Mouse (Mus musculus) midbrain, embryonic 15.5 days (tissue): ENCODE data around the gene Tlr9. TPM values are rescaled to one million over a fixed set of nuclear protein-coding genes. Genes with fewer than 3 reads are reported as not detected.

Experiments
- ATAC-seq: fragments of 200-750 bp; cut with Nextera tagmentation; replicated peaks from 2 replicates; pipeline ENCODE4 v1.8.0; 2017; ENCODE audit warnings: moderate TSS enrichment
- H3K27ac ChIP-seq: fragments of 300-500 bp; sonication (generic); 2 replicates; pipeline ENCODE4 v1.5.1; 2015; ENCODE audit warnings: mild to moderate bottlenecking, inconsistent platforms
- H3K27me3 ChIP-seq: fragments of 300-500 bp; sonication (generic); replicated peaks from 2 replicates; pipeline ENCODE4 v1.6.1; 2015; ENCODE audit warnings: inconsistent platforms
- H3K36me3 ChIP-seq: fragments of 300-500 bp; sonication (generic); replicated peaks from 2 replicates; pipeline ENCODE4 v1.6.1; 2015; ENCODE audit warnings: inconsistent platforms
- H3K4me1 ChIP-seq: fragments of 300-500 bp; sonication (generic); 2 replicates; pipeline ENCODE4 v1.6.1; 2015; ENCODE audit warnings: inconsistent platforms
- H3K4me2 ChIP-seq: fragments of 300-500 bp; sonication (generic); 2 replicates; pipeline ENCODE4 v1.6.1; 2015; ENCODE audit warnings: inconsistent platforms, mild to moderate bottlenecking, moderate library complexity
- H3K4me3 ChIP-seq: fragments of 300-500 bp; sonication (generic); 2 replicates; pipeline ENCODE4 v1.5.1; 2015; ENCODE audit warnings: mild to moderate bottlenecking, inconsistent platforms
- H3K9ac ChIP-seq: fragments of 300-500 bp; sonication (generic); 2 replicates; pipeline ENCODE4 v1.6.1; 2015; ENCODE audit warnings: mild to moderate bottlenecking, inconsistent platforms
- H3K9me3 ChIP-seq: fragments of 300-500 bp; sonication (generic); 2 replicates; pipeline ENCODE4 v1.6.1; 2016; ENCODE audit warnings: inconsistent platforms
- WGBS: fragments of 180-500 bp; shearing (Covaris S2); methylation state at CpG from one replicate; pipeline ENCODE4 v1.1.7; 2015; ENCODE audit warnings: mixed read lengths; 5-methylcytosine and 5-hydroxymethylcytosine counted together
- polyA plus RNA-seq: library from polyadenylated mRNA; unstranded; fragments of >200 nt; fragmentation: Nextera tagmentation; extraction: Ambion mirVana; gene quantifications from 2 replicates; pipeline ENCODE4 v1.2.1, GENCODE M21; 2015

Gene Tlr9
- polyA plus RNA-seq, 1 experiment from 2014 or later = 0.05 TPM

GRCm38 (mm10) chr9:106193930-106194807 is 28.2 kb upstream of the Tlr9 start:
- H3K4me3 ChIP-seq = no peak overlapping the region
- peaks cover 24% of the 10 kb centered on the region for H3K4me1 ChIP-seq
- H3K4me2 ChIP-seq = no peak overlapping the region
- H3K27ac ChIP-seq = no peak overlapping the region
- no peak for ATAC-seq
- no peaks in the 10 kb centered on the region for H3K27me3 ChIP-seq
- H3K9ac ChIP-seq = no peak overlapping the region
- 93% methylated on average over 8 of the region's 8 CpGs for WGBS
- H3K9me3 ChIP-seq = no peaks in the 10 kb centered on the region
- peaks cover 19% of the 10 kb centered on the region for H3K36me3 ChIP-seq

DNA sequence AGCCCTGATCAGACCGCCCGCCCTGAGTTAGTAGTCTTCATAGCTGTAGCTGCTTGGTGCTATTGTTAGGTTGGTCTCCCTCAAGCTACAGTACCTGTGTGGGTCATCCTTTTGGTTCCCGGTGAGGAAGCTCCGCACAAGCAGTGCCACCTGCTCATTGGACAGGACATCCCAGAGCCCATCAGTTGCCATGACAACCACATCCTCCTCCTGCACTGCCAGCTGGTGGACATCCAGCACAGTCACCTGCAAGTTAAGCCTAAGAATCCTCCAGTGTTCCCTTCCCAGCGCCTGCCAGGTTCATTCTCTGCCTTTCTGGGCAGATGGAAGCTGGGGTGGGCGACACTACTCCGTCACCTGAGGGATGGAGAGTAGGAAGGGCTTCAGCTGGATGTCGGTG is 26.7 kb upstream of the Tlr9 start:
- Histone ChIP-seq H3K27me3 (0 out of 2 replicates have a peak, but pooled peaks cover 5% of the 10 kb centered on the region), H3K4me3 (no peak overlapping the region), H3K9me3 (no peaks in the 10 kb centered on the region), H3K27ac (peak overlapping the region; percentile 54), H3K4me1 (peaks cover 30% of the 10 kb centered on the region), H3K36me3 (peaks cover 4% of the 10 kb centered on the region; the same call in 1 of the 2 replicates), H3K9ac (no peak overlapping the region), H3K4me2 (0 out of 2 replicates have a peak overlapping the region, but pooled peaks have one; percentile 0)
- peak; percentile 60 for ATAC-seq
- WGBS = 61% methylated on average over 8 of the region's 8 CpGs

DNA sequence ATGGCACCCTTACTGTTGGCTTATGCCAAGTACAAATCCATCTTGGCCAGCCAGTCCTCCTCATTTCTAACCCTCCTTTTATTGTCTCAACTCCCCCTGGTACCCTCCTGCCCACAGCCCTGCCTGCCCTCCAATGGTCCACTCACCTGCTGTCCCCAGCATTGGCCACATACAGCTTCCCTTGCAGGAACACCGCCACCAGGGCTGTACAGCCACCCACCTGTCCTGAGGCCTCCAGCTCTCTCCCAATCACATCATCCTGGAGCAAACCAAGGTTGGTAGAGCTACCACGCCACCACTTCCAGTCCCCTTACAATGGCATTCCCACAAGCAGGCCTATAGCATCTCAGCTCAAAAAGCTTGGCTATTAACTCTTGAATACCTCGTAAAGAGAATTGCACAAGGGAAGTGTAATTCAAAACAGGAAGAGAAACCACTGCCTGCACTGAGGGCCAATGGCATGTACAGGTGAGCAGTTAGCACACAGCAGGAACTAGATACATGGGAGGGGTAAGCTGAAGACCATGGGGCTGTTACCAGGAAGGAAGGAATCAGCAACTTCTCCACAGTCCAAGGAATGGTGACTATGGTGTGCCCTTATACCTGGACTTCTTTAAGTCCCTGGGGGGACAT is 25.2 kb upstream of the Tlr9 start:
- no peak overlapping the region for H3K27ac ChIP-seq
- ATAC-seq = no peak
- H3K9me3 ChIP-seq = no peaks in the 10 kb centered on the region
- H3K36me3 ChIP-seq = no peaks in the 10 kb centered on the region
- peaks cover 31% of the 10 kb centered on the region for H3K4me1 ChIP-seq
- WGBS = 93% methylated on average over 3 of the region's 3 CpGs
- 0 out of 2 replicates have a peak, but pooled peaks cover 5% of the 10 kb centered on the region for H3K27me3 ChIP-seq
- H3K4me3 ChIP-seq = no peak overlapping the region
- no peak overlapping the region for H3K4me2 ChIP-seq
- no peak overlapping the region for H3K9ac ChIP-seq

GRCm38 (mm10) chr9:106197732-106198131 is 24.7 kb upstream of the Tlr9 start:
- Histone ChIP-seq H3K36me3 (no peaks in the 10 kb centered on the region), H3K4me1 (peaks cover 34% of the 10 kb centered on the region), H3K4me3 (no peak overlapping the region), H3K9ac (no peak overlapping the region), H3K27ac (no peak overlapping the region), H3K4me2 (no peak overlapping the region), H3K27me3 (0 out of 2 replicates have a peak, but pooled peaks cover 5% of the 10 kb centered on the region), H3K9me3 (no peaks in the 10 kb centered on the region)
- no peak for ATAC-seq
- 92% methylated on average over 9 of the region's 9 CpGs for WGBS

GRCm38 (mm10) chr9:106198962-106199458 is 23.4 kb upstream of the Tlr9 start:
- H3K27ac ChIP-seq = no peak overlapping the region
- peak overlapping the region; percentile 54 for H3K4me3 ChIP-seq
- WGBS = under 1% methylated on average over 49 of the region's 51 CpGs
- H3K36me3 ChIP-seq = no peaks in the 10 kb centered on the region
- H3K4me2 ChIP-seq = peak overlapping the region; percentile 75
- H3K4me1 ChIP-seq = peaks cover 43% of the 10 kb centered on the region
- H3K27me3 ChIP-seq = 0 out of 2 replicates have a peak, but pooled peaks cover 5% of the 10 kb centered on the region
- 0 out of 2 replicates have a peak, but pooled peaks have one; percentile 5 for ATAC-seq
- H3K9ac ChIP-seq = peak overlapping the region; percentile 46
- H3K9me3 ChIP-seq = no peaks in the 10 kb centered on the region

GRCm38 (mm10) chr9:106199535-106200272 is 22.7 kb upstream of the Tlr9 start, which contains the start of gene Ppm1m:
TSS of gene Ppm1m (minus strand) at chr9:106199746.
- H3K9me3 ChIP-seq = no peaks in the 10 kb centered on the region
- 0 out of 2 replicates have a peak, but pooled peaks cover 5% of the 10 kb centered on the region for H3K27me3 ChIP-seq
- H3K4me3 ChIP-seq = peak within 1 kb of the TSS; percentile 54
- WGBS = 44% methylated on average over 18 of the region's 18 CpGs
- H3K9ac ChIP-seq = peak within 1 kb of the TSS; percentile 46
- no peak within 1 kb of the TSS for H3K27ac ChIP-seq
- no peaks in the 10 kb centered on the region for H3K36me3 ChIP-seq
- peaks cover 50% of the 10 kb centered on the region for H3K4me1 ChIP-seq
- no peak for ATAC-seq
- H3K4me2 ChIP-seq = peak within 1 kb of the TSS; percentile 75

DNA sequence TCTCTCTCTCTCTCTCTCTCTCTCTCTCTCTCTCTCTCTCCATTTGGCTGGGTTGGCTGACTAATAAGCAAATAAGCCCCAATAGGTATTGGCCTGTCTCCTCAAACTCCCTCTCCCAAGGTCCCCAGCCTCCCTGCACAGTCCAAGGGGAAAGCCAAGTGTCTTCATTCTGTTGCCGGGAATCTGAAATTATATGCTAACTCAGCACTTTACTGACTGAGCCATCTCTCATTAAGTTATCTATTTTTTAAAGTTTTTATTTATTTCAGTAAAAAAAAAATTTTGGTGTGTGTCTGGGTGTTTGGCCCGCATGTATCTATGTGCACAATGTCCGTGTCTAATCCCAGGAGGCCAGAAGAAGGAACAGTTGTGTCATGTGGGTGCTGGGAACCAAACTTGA is 20.5 kb upstream of the Tlr9 start:
- Histone ChIP-seq H3K9ac (no peak overlapping the region), H3K4me2 (peak overlapping the region; percentile 72), H3K4me1 (peaks cover 47% of the 10 kb centered on the region), H3K9me3 (no peaks in the 10 kb centered on the region), H3K4me3 (peak overlapping the region; percentile 89; the same call in 1 of the 2 replicates), H3K27me3 (0 out of 2 replicates have a peak, but pooled peaks cover 5% of the 10 kb centered on the region), H3K36me3 (no peaks in the 10 kb centered on the region), H3K27ac (no peak overlapping the region)
- ATAC-seq = no peak
- WGBS = 84% methylated on average over 3 of the region's 3 CpGs

GRCm38 (mm10) chr9:106202819-106203636 is 19.4 kb upstream of the Tlr9 start, which contains the start of gene Twf2:
TSS of gene Twf2 (plus strand) at chr9:106203108.
- H3K4me1 ChIP-seq = peaks cover 50% of the 10 kb centered on the region
- WGBS = 2% methylated on average over 60 of the region's 61 CpGs
- peak within 1 kb of the TSS; percentile 93 for H3K9ac ChIP-seq
- peak within 1 kb of the TSS; percentile 82 for H3K27ac ChIP-seq
- no peaks in the 10 kb centered on the region for H3K9me3 ChIP-seq
- peak; percentile 80 for ATAC-seq
- peak within 1 kb of the TSS; percentile 72 for H3K4me2 ChIP-seq
- peak within 1 kb of the TSS; percentile 89 for H3K4me3 ChIP-seq
- no peaks in the 10 kb centered on the region for H3K36me3 ChIP-seq
- 0 out of 2 replicates have a peak, but pooled peaks cover 5% of the 10 kb centered on the region for H3K27me3 ChIP-seq

DNA sequence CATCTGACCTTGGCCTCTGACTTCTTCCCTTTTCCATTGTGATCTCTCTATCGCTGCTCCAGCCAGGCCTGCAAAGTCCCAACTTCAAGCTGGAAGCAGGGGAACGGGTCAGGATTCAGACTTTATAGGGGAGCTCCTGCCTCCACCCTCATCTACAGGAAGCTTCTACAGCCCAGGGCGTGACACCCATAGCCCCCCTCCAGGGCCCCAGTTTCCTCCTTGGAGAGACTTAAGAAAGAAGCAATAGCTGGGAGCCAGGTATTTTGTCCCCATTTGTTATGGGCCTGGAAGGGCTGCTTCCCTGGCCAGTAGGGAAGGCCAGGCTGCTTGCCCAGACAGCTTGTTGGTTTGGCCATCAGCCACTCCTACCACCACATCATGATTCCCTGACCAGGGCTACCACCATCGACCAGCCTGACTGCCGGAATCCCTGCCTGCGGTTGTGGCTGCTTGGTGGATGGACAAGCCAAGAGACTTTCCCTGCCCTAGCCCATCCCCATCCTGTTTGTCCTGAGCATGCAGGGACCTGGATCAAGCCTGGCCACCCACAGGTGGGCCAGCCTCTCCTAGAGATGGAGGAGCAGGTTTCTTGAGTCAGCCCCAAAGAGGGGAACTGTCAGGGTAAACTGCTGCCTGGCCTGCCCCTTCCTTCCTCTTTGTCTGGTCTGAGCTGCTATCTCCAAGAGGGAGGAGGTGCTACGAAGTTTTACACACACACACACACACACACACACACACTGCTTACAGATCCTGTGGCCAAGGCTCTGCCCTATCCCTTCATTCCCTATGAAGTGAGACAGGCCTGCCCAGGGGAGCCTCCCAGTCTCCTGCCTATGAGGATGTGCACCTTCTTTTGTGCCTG is 18.2 kb upstream of the Tlr9 start:
- H3K9me3 ChIP-seq = no peaks in the 10 kb centered on the region
- no peak overlapping the region for H3K27ac ChIP-seq
- 79% methylated on average over 7 of the region's 7 CpGs for WGBS
- no peaks in the 10 kb centered on the region for H3K36me3 ChIP-seq
- H3K4me3 ChIP-seq = peak overlapping the region; percentile 89
- peaks cover 38% of the 10 kb centered on the region for H3K4me1 ChIP-seq
- H3K9ac ChIP-seq = 0 out of 2 replicates have a peak overlapping the region, but pooled peaks have one; percentile 93
- no peak for ATAC-seq
- 0 out of 2 replicates have a peak, but pooled peaks cover 5% of the 10 kb centered on the region for H3K27me3 ChIP-seq
- H3K4me2 ChIP-seq = peak overlapping the region; percentile 72

- 86% methylated on average over 7 of the region's 7 CpGs for WGBS
Observed at GRCm38 (mm10) chr9:106205713-106206290, 16.6 kb upstream of the Tlr9 start.

More at GRCm38 (mm10) chr9:106205713-106206290, 16.6 kb upstream of the Tlr9 start:
- ATAC-seq = no peak
- Histone ChIP-seq H3K9me3 (no peaks in the 10 kb centered on the region), H3K4me3 (no peak overlapping the region), H3K36me3 (no peaks in the 10 kb centered on the region), H3K4me2 (no peak overlapping the region), H3K9ac (no peak overlapping the region), H3K27ac (no peak overlapping the region), H3K4me1 (peaks cover 32% of the 10 kb centered on the region), H3K27me3 (no peaks in the 10 kb centered on the region)
